Mouse (Mus musculus) forebrain, embryonic 15.5 days (tissue): ENCODE data around the gene Btbd9. TPM values are rescaled to one million over a fixed set of nuclear protein-coding genes. Genes with fewer than 3 reads are reported as not detected.

Source experiments
- ATAC-seq: fragments of 200-750 bp; cut with Nextera tagmentation; replicated peaks from 2 replicates; pipeline ENCODE4 v1.8.0; 2017; ENCODE audit warnings: mild to moderate bottlenecking, moderate TSS enrichment, moderate library complexity
- H3K27ac ChIP-seq: fragments of 300-500 bp; sonication (generic); replicated peaks from 2 replicates; pipeline ENCODE4 v1.5.1; 2015; ENCODE audit warnings: mild to moderate bottlenecking, inconsistent platforms
- H3K27me3 ChIP-seq: fragments of 300-500 bp; sonication (generic); 2 replicates; pipeline ENCODE4 v1.6.1; 2015; ENCODE audit warnings: inconsistent platforms
- H3K36me3 ChIP-seq: fragments of 300-500 bp; sonication (generic); 2 replicates; pipeline ENCODE4 v1.6.1; 2015; ENCODE audit warnings: mild to moderate bottlenecking, inconsistent platforms
- H3K4me1 ChIP-seq: fragments of 300-500 bp; sonication (generic); 2 replicates; pipeline ENCODE4 v1.6.1; 2015; ENCODE audit warnings: inconsistent platforms
- H3K4me2 ChIP-seq: fragments of 300-500 bp; sonication (generic); replicated peaks from 2 replicates; pipeline ENCODE4 v1.6.1; 2015; ENCODE audit warnings: mild to moderate bottlenecking, inconsistent platforms
- H3K4me3 ChIP-seq: fragments of 300-500 bp; sonication (generic); 2 replicates; pipeline ENCODE4 v1.5.1; 2015; ENCODE audit warnings: mild to moderate bottlenecking, inconsistent platforms
- H3K9ac ChIP-seq: fragments of 300-500 bp; sonication (generic); replicated peaks from 2 replicates; pipeline ENCODE4 v1.6.1; 2015; ENCODE audit warnings: mild to moderate bottlenecking, inconsistent platforms
- H3K9me3 ChIP-seq: fragments of 300-500 bp; sonication (generic); 2 replicates; pipeline ENCODE4 v1.6.1; 2016; ENCODE audit warnings: inconsistent platforms
- WGBS: fragments of 180-500 bp; shearing (Covaris S2); methylation state at CpG from one replicate; pipeline ENCODE4 v1.1.7; 2015; ENCODE audit warnings: mixed read lengths; 5-methylcytosine and 5-hydroxymethylcytosine counted together
- polyA plus RNA-seq: library from polyadenylated mRNA; unstranded; fragments of >200 nt; fragmentation: Nextera tagmentation; extraction: Ambion mirVana; gene quantifications from 2 replicates; pipeline ENCODE4 v1.2.1, GENCODE M21; 2015

Gene Btbd9
- polyA plus RNA-seq, 1 experiment from 2014 or later: 146 TPM

- Histone ChIP-seq H3K9ac (no peak overlapping the region), H3K4me2 (no peak overlapping the region), H3K4me1 (peaks cover 34% of the 10 kb centered on the region), H3K4me3 (no peak overlapping the region), H3K36me3 (no peaks in the 10 kb centered on the region), H3K9me3 (no peaks in the 10 kb centered on the region), H3K27ac (0 out of 2 replicates have a peak overlapping the region, but pooled peaks have one; percentile 8), H3K27me3 (no peaks in the 10 kb centered on the region)
- ATAC-seq: no peak
- WGBS: 68% methylated on average over 8 of the region's 8 CpGs
Measured at GRCm38 (mm10) chr17:30255928-30256560, 320.2 kb downstream of the Btbd9 start.

- Histone ChIP-seq H3K36me3 (no peaks in the 10 kb centered on the region), H3K9ac (no peak overlapping the region), H3K27ac (no peak overlapping the region), H3K4me1 (peaks cover 22% of the 10 kb centered on the region), H3K4me2 (no peak overlapping the region), H3K4me3 (no peak overlapping the region), H3K27me3 (no peaks in the 10 kb centered on the region), H3K9me3 (no peaks in the 10 kb centered on the region)
- WGBS: 64% methylated on average over 7 of the region's 7 CpGs
- ATAC-seq: no peak
Measured at GRCm38 (mm10) chr17:30253924-30254323, 322.4 kb downstream of the Btbd9 start.

GRCm38 (mm10) chr17:30253028-30253427 lies 323.3 kb downstream of the Btbd9 start:
- no peak overlapping the region for H3K4me2 ChIP-seq
- no peaks in the 10 kb centered on the region for H3K9me3 ChIP-seq
- 60% methylated on average over 5 of the region's 5 CpGs for WGBS
- no peak overlapping the region for H3K9ac ChIP-seq
- H3K27me3 ChIP-seq: no peaks in the 10 kb centered on the region
- peaks cover 22% of the 10 kb centered on the region for H3K4me1 ChIP-seq
- no peaks in the 10 kb centered on the region for H3K36me3 ChIP-seq
- no peak for ATAC-seq
- H3K27ac ChIP-seq: no peak overlapping the region
- no peak overlapping the region for H3K4me3 ChIP-seq

DNA sequence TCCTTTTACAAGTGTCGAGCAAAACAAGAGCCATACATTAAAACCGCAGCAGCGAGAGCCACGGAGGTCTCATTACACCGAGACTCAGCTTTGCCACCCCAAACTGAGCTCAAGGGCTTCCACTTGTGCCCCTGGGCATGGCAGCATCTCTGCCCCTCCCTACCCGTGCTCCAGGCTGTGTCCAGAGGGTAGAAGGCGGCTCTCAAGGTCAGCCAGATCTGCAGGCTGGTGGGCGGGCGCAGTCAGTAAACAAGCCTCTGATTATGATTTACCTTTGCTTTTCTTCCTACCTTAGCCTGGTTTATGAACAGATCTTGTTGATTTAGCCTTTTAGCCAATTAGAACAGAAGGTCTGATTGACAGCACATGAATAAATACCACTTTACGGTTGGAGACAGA lies 331.0 kb downstream of the Btbd9 start:
- H3K4me2 ChIP-seq: no peak overlapping the region
- H3K9me3 ChIP-seq: no peaks in the 10 kb centered on the region
- no peak overlapping the region for H3K9ac ChIP-seq
- no peak for ATAC-seq
- no peak overlapping the region for H3K4me3 ChIP-seq
- WGBS: 68% methylated on average over 10 of the region's 10 CpGs
- H3K27ac ChIP-seq: no peak overlapping the region; the same call in 1 of the 2 replicates
- peaks cover 45% of the 10 kb centered on the region for H3K4me1 ChIP-seq
- H3K36me3 ChIP-seq: no peaks in the 10 kb centered on the region
- no peaks in the 10 kb centered on the region for H3K27me3 ChIP-seq

DNA sequence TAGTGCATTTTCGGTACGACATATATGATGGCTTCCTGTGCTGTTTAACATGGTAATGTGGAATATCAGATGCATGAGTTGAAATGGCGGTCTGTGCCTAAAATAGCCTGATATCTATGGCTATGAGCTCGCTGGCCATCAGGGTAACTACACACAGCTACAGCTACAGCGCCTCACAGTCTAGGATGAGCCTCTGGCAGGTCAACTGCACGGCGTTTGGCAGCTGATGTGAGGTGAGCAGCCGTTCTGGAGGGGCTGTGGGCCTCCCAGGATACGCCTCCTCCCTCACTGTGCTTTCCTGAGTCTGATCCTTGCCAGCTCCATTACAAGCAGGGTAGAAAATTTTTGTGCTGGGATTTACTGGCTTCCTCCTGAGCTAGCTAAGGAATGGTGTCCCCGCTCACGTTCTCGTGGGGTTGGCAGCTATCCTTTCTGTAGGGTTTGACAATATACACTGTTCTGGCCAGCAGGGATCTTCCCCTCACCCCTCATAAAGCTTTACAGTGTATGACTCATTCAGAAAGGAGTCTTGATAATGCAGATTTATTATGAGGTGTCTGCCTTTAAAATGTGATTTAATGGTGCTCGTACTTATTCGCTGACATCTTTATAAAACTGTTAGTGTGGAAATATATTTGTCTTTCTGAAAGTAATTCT lies 331.5 kb downstream of the Btbd9 start:
- H3K27me3 ChIP-seq: no peaks in the 10 kb centered on the region
- no peak overlapping the region for H3K4me2 ChIP-seq
- H3K9ac ChIP-seq: no peak overlapping the region
- ATAC-seq: no peak
- H3K4me3 ChIP-seq: no peak overlapping the region
- no peaks in the 10 kb centered on the region for H3K9me3 ChIP-seq
- no peaks in the 10 kb centered on the region for H3K36me3 ChIP-seq
- peaks cover 51% of the 10 kb centered on the region for H3K4me1 ChIP-seq
- H3K27ac ChIP-seq: no peak overlapping the region; the same call in 1 of the 2 replicates
- WGBS: 60% methylated on average over 14 of the region's 14 CpGs

DNA sequence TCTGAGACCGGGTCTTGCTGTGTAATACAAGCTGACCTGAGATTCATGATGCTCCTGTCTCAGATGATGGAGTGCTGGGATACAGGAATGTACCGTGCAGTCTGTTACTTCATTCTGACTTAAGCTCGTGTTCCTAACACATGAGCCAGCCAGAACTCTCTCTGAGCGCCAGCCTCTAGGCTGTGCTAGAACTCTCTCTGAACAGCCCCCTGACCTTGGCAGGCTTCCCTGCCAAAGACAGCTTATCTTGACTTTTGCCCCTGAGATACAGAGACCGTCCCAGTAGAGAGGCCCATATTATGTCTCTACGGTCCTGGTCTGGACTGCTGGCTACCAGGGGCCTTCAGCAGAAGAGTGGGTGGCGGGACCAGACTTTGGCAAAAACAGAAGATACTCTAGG lies 332.7 kb downstream of the Btbd9 start:
- ATAC-seq: no peak
- Histone ChIP-seq H3K27ac (no peak overlapping the region), H3K9me3 (no peaks in the 10 kb centered on the region), H3K27me3 (no peaks in the 10 kb centered on the region), H3K9ac (no peak overlapping the region), H3K4me2 (no peak overlapping the region), H3K4me1 (peaks cover 59% of the 10 kb centered on the region), H3K36me3 (no peaks in the 10 kb centered on the region), H3K4me3 (no peak overlapping the region)
- WGBS: 89% methylated on average over 7 of the region's 7 CpGs

- H3K36me3 ChIP-seq: no peaks in the 10 kb centered on the region
- no peak for ATAC-seq
- H3K9me3 ChIP-seq: no peaks in the 10 kb centered on the region
- no peak overlapping the region for H3K27ac ChIP-seq
- H3K27me3 ChIP-seq: no peaks in the 10 kb centered on the region
- no peak overlapping the region for H3K4me3 ChIP-seq
- H3K4me2 ChIP-seq: no peak overlapping the region
- peaks cover 59% of the 10 kb centered on the region for H3K4me1 ChIP-seq
- 89% methylated on average over 4 of the region's 4 CpGs for WGBS
- H3K9ac ChIP-seq: no peak overlapping the region
Measured at GRCm38 (mm10) chr17:30242647-30243046, 333.6 kb downstream of the Btbd9 start.

DNA sequence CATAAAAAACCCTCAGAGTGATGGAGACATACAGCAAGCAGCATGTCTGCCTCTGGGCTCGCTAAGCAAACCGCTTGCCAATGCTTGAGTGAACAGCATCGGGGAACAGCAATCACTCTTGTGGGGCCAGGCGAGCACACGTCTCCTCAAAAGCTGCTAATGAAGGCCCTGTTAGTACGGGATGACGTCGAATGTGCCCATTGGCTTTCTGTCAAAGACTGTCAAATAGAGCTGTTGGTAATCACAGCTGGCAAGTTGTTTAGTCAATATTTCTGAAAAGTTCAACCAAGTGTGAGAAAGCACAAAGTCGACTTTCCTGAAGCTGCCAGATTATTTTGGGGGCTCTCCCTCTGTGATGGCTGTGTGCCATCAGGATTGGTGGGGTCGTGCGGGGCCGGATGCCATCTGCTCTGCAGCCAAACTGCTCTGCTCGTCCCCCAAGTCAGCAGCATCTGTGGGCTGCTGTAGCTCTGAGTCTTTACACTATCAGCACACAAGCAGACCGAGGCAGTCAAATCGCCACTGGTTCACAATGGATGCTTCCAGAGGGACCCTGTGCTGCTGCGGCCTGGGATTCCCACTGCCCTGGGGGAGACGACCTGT lies 334.5 kb downstream of the Btbd9 start:
- ATAC-seq: peak; percentile 70

GRCm38 (mm10) chr17:30241061-30241460 lies 335.2 kb downstream of the Btbd9 start:
- no peak for ATAC-seq
- Histone ChIP-seq H3K36me3 (no peaks in the 10 kb centered on the region), H3K9ac (no peak overlapping the region), H3K4me3 (no peak overlapping the region), H3K4me1 (peaks cover 73% of the 10 kb centered on the region), H3K27me3 (no peaks in the 10 kb centered on the region), H3K4me2 (no peak overlapping the region), H3K27ac (no peak overlapping the region), H3K9me3 (no peaks in the 10 kb centered on the region)
- WGBS: 61% methylated on average over 6 of the region's 6 CpGs

More for the DNA sequence above, 334.5 kb downstream of the Btbd9 start:
- Histone ChIP-seq H3K4me2 (no peak overlapping the region), H3K27ac (no peak overlapping the region; the same call in 1 of the 2 replicates), H3K27me3 (no peaks in the 10 kb centered on the region), H3K36me3 (no peaks in the 10 kb centered on the region), H3K9me3 (no peaks in the 10 kb centered on the region), H3K4me3 (no peak overlapping the region), H3K9ac (no peak overlapping the region), H3K4me1 (peaks cover 65% of the 10 kb centered on the region)
- 27% methylated on average over 17 of the region's 17 CpGs for WGBS

GRCm38 (mm10) chr17:30240659-30241058 lies 335.6 kb downstream of the Btbd9 start:
- Histone ChIP-seq H3K9ac (no peak overlapping the region), H3K4me2 (no peak overlapping the region), H3K27ac (no peak overlapping the region), H3K27me3 (no peaks in the 10 kb centered on the region), H3K4me1 (peaks cover 74% of the 10 kb centered on the region), H3K36me3 (no peaks in the 10 kb centered on the region), H3K4me3 (no peak overlapping the region), H3K9me3 (no peaks in the 10 kb centered on the region)
- no peak for ATAC-seq
- 87% methylated on average over 4 of the region's 4 CpGs for WGBS

GRCm38 (mm10) chr17:30239458-30239857 lies 336.8 kb downstream of the Btbd9 start:
- Histone ChIP-seq H3K27ac (no peak overlapping the region), H3K27me3 (no peaks in the 10 kb centered on the region), H3K9me3 (no peaks in the 10 kb centered on the region), H3K9ac (no peak overlapping the region), H3K4me3 (no peak overlapping the region), H3K36me3 (no peaks in the 10 kb centered on the region), H3K4me2 (no peak overlapping the region), H3K4me1 (peaks cover 62% of the 10 kb centered on the region)
- ATAC-seq: no peak
- 74% methylated on average over 5 of the region's 5 CpGs for WGBS

- Histone ChIP-seq H3K4me2 (no peak overlapping the region), H3K36me3 (no peaks in the 10 kb centered on the region), H3K4me1 (peaks cover 52% of the 10 kb centered on the region), H3K9me3 (no peaks in the 10 kb centered on the region), H3K4me3 (no peak overlapping the region), H3K27ac (no peak overlapping the region), H3K9ac (no peak overlapping the region), H3K27me3 (no peaks in the 10 kb centered on the region)
- ATAC-seq: no peak
- WGBS: 89% methylated on average over 7 of the region's 7 CpGs
Measured at GRCm38 (mm10) chr17:30237600-30237999, 338.7 kb downstream of the Btbd9 start.
